Mouse (Mus musculus): ENCODE measurements around the gene Mau2.

Mau2 gene

DNA sequence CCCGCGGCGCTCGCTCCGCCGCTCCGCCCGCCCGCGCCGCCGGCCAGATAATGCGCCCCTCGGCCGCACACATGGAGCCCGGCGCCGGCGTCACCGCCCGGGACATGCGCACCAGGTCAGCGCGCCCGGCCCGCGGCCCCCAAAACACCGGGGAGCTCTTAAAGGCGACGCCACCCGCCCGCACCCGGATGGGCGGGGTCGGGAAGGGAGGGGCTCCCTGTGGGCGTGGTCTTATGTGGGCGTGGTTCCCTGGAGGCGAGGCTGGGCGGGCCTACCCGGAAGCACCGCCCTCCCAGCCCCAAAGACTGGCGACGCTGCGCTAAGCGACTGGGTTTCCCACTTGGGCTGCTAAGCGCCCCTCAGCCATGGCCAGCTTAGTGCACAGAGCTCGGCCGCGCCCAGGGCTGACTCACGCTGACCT lies 68.3 kb downstream of the Mau2 start:
- peak; percentile 94 for DNase-seq (ENCODE audit: low read depth, low spot score)

DNA sequence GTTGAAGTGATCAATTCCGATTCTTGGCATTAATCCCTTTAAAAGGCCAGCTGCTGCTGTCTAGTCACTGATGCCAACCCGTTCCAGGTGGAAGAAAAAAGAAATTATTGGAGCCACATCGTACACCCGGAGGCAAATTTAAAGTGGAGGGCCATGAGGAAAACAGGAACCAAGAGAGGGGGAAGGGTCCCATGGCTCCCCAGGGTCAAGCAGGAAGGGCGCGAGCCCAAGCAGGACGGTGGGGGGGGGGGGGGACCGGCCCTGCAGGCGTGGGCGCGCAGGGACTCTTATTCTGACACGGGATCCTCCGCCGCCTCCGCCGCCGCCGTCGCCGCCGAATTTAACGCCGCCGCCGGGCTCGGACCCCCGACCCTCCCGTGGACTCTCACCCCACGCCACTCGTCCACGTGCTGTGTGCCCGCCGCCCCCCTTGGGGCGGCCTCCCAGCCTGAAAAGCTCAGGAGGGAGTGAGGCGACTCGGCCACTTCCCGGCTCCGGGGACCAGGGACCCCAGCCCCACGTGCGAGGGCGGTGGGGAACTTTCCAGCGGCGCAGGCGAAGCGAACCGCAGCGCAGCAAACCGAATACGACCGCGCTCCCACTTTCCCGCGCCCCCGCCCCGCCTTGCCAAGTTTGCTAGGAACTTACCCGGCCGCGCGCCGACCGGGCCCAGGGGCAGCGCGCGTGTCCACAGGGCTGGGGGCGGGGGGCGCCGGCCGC lies 68.9 kb downstream of the Mau2 start:
- peak; percentile 41 for DNase-seq (ENCODE audit: low read depth, low spot score)

DNA sequence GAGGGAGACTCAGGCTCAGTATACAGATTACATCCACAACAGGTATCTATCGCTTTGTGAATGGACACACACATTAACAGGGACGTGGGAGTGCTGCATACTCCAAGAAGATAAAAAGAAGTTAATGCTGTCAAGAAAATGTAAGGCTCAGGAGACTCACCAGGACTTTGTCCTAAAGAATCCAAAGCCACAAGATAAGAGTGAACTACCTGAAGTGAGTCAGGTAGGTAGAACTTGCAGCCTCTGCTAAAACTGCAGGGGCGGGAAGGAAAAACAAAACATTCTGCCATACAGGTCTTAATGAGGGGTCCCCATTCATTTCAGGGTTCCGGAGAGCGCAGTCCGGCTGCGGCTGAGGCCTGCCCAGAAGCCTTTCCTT lies 69.5 kb downstream of the Mau2 start:
- no peak for DNase-seq (ENCODE audit: low read depth, low spot score)

DNA sequence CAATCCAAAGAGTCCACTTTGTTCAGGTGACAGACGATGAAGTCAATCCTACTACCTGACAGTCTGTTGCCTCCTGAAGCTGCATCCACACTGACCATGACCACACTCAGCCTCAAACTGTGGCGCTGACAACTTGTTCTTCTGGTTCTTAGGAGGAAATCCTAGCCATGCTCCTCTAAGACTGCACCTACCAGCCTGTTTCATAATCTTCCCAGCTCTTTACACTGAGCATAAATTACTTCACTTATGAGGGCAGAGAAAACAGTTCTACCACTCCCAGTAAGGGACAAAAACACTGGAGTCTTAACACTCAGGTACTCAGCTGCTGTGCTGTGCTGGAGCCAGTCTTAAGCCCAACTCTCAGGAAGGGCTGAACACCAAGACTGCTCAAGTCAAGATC lies 71.7 kb downstream of the Mau2 start:
- no peak for DNase-seq (ENCODE audit: low read depth, low spot score)

DNA sequence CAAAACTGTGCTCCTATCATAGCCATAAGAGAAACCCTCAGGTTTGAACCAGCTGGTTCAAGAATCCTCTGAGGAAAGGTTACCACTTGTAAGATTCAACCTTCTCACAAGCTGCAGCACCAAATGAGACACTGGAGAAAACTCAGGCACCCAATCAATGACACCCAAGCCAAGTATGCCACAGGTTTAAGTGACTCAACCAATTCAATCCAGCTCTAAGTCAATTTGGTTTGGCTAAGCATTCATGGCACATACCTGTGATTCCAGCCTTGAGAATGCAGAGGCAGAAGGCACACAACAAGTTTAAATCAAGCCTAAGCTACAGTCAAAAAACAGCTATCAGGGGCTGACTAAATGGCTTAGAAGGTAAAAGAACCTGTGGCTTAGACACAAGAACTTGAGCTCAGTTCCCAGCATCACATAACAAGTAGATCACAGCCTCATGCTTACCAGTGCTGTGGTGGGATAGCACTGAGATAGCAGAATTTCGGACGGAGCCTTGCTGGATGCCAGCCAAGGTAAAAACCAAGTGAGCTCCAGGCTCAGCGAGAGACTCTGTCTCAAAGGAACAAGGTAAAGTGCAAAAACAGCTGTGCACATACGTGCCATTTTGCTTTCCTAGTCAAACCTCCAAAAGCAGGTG lies 75.1 kb downstream of the Mau2 start:
- DNase-seq (ENCODE audit: low read depth, low spot score) = no peak

Data from ES-CJ7 (cell line).